Mouse (Mus musculus): ENCODE results near the gene Akap12.

Akap12 gene

DNA sequence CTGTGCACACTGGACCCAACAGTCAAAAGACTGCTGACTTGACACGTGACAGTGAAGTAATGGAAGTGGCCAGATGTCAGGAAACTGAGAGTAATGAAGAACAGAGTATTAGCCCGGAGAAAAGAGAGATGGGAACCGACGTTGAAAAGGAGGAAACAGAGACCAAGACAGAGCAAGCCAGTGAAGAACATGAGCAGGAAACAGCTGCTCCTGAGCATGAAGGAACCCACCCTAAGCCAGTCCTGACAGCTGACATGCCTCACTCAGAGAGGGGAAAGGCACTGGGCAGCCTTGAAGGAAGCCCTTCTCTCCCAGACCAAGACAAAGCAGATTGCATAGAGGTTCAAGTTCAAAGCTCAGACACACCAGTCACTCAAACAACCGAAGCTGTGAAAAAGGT, 90.5 kb downstream of the Akap12 start:
- no peak for DNase-seq (ENCODE audit: low spot score in 2 of 2)

DNA sequence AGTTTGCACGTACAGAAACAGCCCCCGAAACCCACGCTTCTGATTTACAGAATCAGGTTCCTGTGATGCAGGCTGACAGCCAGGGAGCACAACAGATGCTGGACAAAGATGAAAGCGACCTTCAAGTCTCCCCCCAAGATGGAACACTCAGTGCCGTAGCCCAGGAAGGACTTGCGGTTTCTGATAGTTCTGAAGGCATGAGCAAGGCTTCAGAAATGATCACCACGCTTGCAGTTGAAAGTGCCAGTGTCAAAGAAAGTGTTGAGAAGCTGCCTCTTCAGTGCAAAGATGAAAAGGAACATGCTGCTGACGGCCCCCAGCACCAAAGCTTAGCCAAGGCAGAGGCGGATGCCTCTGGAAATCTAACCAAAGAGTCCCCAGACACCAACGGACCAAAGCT, 91.3 kb downstream of the Akap12 start:
- no peak for DNase-seq (ENCODE audit: low spot score in 2 of 2)

DNA sequence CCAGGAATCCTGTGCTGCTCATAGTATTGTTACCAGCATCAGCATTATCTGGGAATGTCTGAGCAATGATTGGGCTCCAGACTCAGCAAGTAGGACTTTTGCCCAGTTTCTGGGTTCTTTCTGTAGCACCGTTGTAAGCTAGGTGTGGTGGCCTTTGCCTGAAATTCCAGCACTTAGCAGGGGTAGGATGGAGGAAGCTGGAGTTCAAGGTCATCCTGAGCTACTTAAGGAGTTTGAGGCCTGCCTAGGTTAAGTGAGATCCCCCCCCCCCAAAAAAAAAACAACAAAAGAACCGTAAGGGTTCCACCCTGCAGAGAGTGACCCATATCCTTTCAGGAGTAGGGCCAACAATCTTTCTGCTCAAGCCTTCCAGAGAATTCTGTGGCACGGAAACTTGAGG, 98.4 kb downstream of the Akap12 start:
- DNase-seq (ENCODE audit: low spot score in 2 of 2), result no peak

DNA sequence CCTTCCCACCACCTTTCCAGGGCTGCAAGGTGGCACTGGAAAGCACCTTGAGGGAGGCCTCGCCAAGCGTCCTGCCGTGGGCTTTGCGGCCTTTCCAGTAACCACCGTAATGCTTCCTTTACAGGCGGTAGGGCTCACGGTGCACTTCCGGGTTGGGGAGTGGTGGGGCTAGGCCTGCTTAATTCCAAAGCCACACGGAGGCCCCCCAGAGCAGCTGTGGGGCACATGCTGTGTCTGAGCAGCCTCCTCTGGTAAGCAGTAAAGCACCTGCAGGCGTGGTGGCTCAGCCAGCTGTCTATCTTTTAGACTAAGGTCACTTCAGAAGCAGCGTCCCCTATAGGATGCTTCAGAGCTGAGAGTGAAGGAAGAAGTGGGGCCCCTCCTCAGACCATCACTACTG, 103.9 kb downstream of the Akap12 start:
- no peak for DNase-seq (ENCODE audit: low spot score in 2 of 2)

DNA sequence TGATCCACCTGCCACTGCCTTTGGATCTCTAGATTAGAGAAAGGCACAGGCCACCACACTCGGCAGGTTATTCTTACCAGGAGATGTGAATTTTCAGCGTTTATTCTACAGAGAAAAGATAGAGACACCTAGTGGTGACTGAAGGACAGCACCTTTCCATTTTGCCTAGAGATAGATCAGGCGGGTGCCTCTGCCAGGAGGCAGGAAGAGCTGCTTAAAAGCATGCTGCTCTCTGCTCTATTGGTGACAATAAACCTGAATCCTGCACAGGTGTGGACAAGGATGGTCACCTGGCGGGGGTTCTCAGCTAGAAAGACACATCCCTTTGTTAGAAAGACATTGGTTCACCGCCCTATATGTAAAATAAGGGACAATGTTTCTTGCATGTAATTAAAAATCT, 105.8 kb downstream of the Akap12 start:
- DNase-seq (ENCODE audit: low spot score in 2 of 2), result no peak

DNA sequence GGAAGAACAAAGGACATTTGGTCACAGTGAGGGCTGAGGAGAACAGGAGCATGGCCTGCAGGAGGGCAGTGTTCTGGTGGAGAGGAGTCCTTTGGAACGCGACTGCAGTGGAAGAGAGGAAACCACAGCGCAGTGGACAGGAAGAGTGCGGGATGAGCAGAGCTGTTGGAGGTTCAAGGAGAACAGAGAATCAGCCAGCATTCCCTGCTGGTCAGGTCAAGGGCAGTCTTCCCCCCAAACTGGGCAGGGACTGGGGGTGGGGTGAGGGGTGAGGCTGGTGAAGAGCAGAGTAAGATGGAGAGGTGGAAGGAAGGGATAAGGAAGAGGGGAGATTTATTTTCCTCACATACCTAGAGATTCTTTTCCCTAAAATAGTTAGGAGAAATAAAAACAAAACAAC, 107.4 kb downstream of the Akap12 start:
- no peak for DNase-seq (ENCODE audit: low spot score in 2 of 2)

DNA sequence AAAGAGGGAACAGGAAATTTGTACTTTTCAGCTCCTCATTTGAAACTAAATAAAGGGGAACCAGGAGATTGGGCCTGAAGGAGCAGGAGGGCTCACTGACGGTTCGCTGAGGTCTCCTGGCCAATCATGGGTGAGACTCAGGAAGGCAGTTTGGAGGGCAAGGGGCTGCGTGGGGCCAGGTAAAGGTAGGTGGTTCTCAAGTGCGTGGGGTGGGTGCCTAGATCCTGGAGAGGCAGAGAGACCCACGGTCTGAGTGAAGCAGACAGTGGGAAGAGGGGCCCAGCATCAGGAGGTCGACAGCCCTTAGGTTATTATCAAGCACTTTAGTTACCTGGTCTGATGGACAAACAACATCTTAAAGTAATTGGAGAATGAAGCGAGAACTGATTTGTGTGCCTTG, 108.1 kb downstream of the Akap12 start:
- no peak for DNase-seq (ENCODE audit: low spot score in 2 of 2)

DNA sequence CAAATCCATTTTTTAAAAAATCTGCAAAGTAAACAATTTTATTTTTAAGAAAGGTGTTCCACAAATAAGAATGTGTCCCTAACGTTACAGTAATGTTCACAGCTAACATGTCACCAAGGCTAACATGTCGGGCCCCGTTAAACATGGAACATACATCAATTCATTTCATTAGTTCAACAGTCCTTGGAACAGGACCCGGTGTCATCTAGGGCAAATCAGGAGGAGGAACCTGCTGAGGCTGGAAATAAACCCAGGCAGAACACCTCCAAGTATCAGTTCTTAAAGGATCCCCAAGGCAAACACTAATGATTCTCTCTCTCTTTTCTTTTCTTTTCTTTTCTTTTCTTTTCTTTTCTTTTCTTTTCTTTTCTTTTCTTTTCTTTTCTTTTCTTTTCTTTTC, 108.6 kb downstream of the Akap12 start:
- DNase-seq (ENCODE audit: low spot score in 2 of 2), result no peak

DNA sequence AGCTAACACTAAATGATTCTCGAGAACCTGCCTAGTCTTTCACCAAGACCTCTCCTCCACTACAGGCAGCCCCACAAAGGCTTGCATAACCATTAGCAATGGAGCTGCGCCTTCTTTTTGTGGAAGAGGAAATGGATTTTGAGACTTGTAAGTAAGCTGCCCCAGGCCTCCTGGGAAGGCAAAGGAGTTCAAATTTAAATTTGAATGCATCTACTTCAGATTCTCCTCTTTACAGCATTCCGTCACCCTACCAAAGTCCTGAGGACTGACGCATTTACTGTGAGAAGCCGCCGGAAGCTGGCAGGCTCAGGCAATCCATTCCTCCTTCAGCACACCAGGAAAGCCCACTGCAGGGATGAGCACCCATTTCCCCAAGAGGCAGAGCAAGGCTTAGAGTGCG, 109.1 kb downstream of the Akap12 start:
- no peak for DNase-seq (ENCODE audit: low spot score in 2 of 2)

DNA sequence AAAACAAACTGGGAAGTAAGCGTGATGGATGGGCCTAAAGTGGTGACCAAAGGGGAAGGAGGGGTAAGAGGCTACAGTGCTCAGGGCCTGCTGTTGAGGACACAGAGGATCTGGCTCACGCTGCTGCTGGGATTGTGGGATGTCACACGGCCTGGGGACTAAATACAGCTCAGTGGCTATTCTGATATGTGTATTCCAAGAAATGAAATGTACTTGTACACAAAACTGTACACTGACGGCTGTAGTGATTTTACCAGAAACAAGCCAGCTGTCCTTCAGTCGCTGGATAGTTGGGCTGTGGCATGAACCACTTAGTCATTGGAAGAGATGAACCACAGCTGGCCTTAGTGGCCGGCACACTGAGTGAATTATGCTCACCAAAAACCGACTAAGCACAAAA, 110.3 kb downstream of the Akap12 start:
- DNase-seq (ENCODE audit: low spot score in 2 of 2), result no peak

DNA sequence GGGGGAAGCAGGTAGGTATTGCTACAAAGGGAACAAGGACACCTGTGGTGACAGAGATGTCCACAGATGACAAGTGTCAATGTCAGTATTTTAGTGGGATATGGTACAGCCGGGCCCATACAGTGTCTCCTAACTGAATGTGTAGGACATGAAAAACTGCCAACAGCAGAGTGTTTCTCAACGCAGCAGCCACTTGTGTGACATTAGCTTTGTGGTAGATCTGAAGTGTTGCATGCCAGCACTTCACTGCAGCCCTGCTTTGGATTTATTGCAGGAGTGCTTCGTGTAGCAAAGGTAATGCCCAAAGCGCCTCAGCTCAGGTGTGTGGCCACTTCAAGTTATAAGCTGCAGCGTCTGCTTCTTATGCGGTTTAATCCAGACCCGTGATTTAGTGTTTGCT, 110.8 kb downstream of the Akap12 start:
- DNase-seq (ENCODE audit: low spot score in 2 of 2), result no peak

DNA sequence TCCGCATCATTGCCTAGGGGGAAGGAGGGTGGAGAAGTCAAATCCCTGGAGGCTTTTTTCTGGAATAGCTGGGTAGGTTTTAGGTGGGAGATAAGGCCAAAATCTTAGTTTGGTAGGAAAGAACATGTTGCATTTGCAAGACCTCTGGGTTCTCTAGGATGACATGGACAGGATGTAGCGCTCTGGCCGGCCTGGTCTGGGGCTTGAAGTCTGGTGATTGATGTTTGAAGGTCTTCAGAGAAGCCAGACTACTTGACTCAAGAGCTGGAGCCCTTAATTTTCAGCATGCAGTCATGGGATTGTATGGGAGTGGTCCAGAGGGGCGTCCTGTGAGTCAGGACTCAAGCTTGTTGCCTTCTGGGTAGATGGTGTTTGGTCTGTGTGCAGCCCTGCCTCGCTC, 114.6 kb downstream of the Akap12 start:
- DNase-seq (ENCODE audit: low spot score in 2 of 2), result no peak

DNA sequence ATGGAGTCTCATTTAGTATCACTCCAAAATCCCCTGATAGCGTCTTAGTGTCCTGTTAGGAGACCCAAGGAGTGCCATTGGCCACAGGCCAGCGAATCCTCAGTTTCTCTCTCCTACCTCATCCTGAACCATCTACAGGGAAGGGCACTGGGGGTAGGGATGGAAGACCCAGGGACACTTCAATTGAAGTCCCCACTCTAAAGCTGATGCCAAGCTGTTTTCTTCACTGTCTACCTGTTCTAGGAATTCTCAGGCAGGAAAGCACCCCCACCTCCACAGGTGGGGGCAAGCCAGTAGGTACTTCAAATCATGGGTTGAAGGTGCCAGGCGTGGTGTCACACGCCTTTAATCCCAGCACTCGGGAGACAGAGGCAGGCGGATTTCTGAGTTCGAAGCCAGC, 118.1 kb downstream of the Akap12 start:
- no peak for DNase-seq (ENCODE audit: low spot score in 2 of 2)

DNA sequence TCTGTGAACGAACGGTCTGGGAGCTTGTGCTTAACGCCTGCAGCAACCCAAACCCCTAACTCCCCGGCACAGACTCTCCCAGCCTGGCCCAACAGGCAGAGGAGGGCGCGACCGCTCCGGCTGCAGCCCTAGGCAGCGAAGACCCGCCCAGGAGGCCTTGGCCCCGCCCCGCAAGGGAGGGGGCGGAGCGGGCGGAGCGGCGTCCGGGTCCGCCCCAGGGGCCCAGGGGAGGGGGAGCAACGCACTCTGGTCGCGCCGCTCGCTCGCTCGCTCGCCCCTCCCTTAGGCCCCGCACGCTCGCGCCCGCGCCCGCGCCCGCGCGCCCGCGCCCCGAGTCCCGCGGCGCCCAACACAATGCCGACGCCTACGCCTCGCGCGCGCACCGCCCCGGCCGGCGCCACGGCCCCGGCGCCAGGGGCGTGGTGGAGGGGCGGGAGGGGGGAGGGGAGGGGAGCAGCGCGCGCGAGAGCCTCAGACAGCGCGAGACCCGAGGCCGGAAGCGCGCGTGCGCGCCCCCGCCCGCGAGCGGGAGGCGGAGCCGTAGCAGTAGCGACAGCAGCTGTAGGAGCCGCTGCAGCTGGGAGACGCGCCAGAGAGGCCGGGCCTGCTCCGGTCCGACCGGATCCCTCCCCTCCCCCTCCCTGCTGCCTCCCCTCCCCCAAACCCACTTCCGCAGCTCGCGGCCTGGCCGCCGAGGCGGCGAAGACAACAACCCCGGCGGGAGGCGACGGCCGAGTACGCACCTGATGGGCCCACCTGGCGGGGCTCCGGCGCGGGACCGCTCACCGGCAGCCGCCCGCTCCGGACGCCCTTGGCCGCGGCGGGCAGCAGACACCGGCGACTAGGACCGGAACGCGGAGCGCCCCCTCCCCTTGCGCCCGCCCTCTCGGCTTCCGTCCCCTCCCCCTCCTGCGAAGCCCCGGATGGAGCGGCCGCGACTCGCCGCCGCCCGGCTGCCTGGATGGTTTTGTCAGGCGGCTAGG, 120.7 kb downstream of the Akap12 start:
- DNase-seq (ENCODE audit: low spot score in 2 of 2), result peak; percentile 95 to 96

DNA sequence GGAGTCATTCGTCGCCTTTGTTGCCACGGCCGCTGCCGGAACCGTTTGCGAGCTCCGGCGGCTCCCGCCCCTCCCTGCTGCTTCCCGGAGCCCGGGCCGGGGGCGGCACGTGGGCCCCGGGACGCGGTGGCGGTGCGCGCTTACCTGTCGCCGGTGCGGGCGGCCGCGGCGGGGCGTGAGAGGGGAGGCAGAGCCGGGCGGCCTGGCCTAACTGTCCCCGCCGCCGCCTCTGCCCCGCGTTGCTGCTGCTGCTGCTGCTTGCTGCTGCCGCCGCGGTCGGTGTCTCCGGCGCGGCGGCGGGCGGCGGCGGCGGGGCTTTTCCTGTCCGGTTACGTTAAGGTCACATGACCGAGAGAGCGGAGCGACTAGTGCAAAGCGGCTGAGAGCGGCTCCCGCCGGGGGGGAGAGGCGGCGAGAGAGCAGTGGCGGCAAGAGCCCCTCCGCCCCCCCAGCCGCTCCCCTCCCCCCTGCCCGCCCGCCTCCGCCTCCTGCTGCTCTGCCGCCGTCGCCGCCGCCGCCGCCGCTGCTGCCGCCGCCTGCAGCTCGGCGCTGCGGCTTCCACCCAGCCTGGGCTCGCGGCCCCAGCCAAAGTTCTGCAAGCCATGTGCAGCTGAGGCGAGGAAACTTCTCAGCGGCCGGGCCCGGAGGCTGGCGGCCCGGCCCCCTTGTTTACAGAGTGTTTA, 121.7 kb downstream of the Akap12 start, which contains the start of gene Zbtb2:
TSS of gene Zbtb2 (minus strand) at position 408 of the 683 bp plus-strand sequence.
- DNase-seq (ENCODE audit: low spot score in 2 of 2), result peak; percentile 66 to 68

DNA sequence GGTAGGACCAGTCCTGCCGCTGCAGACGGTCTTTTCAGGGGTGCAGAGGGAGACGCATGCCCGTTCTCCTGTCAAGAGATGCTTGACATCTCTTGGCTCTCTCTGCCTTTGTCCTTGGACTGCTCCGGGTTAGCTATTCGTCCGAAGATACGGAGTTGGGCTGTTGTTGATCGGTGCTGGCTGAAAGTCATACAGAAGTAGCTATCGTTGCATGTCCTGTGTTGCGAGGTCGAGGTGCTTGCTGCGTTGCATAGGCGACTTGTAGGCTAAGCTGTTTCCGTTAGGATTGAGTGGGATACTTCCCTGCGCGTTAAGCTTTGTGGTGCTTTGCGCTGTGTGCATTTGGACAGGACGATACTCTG, 122.2 kb downstream of the Akap12 start:
- no peak for DNase-seq (ENCODE audit: low spot score in 2 of 2)

DNA sequence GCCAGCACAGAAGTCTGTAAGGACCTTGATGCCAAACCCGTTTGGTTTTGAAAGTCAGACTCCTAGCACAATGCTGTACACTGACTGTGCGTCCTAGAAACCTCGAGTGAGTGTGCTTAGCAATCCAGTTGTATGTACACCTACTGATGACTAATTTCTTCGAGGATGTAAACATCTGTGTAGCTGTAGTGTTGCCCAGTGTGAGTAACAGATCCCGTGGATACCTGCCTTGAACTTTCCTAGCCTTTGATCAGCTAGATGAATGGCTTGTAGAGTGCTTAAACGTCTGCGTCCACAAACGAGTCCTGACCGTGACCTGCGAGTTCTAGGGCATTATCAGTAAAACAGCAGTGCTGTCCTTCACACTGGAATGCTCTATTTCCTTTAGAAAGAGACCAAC, 122.9 kb downstream of the Akap12 start:
- no peak for DNase-seq (ENCODE audit: low spot score in 2 of 2)

DNA sequence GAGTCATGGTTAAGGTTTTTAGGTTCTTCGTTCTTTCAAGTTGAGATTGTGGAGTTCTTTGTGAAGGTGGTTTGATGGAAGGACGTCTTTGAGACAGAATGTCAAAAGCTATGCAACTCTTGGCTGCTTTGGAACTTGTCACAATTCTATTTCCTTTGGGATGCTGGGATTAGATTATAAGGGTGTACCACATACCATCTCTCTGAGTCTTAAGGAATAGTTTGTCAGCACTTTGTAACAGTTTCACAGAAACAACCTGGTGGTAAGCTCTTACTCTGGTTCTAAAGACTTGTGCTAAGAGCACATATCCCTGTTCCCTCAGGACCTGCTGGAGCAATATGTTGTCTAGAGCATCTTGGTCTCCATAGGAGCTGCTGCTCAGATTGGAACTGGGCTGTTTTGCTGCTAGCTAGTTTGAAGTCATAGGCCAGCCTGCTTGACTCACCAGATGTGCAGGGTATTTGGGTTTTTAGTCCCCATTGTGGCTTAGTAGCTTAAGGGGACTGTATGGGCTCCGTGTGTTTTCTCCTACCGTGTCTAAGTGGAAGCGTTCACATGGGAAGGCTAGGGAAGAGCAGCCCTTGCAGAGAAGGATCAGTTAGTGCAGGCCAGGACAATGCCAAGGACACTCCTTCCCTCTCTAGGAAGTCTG, 123.4 kb downstream of the Akap12 start:
- DNase-seq (ENCODE audit: low spot score in 2 of 2), result no peak

DNA sequence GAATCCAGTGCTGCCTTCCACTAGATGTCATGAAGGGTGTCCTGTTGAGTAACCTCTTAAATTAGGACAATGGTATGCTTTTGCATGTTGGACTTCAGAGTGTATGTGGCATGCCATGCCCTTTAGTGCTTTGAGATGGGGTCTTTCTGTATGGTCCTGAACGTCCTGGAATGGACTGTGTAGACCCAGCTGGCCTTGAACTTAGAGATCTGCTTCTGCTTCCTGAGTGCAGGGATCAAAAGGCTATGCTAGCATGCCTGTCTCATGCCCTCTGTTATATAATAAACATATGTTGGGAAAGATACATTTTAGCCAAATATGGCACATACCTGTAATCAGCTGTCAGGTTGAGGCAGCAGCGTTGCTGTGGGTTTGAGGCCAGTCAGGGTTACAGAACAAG, 124.4 kb downstream of the Akap12 start:
- DNase-seq (ENCODE audit: low spot score in 2 of 2), result no peak

DNA sequence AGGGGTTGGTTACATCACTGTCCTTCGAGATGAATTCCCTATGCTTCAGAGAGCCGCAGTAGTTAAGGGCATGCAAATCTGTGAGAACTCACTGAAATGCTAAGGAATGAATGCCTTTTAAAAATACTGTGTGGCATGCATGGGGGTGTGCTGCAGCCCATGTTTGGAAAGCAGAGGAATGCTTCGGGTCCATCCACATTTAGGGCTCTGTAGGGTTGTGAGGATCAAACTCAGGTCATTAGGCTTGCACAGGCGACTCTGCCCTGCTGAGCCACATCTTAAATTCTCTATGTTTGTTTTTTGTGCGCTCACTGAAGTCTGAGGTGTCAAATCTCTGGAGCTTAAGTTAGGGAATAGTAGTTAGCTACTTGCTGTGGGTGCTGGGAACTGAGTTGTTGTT, 124.9 kb downstream of the Akap12 start:
- no peak for DNase-seq (ENCODE audit: low spot score in 2 of 2)

DNA sequence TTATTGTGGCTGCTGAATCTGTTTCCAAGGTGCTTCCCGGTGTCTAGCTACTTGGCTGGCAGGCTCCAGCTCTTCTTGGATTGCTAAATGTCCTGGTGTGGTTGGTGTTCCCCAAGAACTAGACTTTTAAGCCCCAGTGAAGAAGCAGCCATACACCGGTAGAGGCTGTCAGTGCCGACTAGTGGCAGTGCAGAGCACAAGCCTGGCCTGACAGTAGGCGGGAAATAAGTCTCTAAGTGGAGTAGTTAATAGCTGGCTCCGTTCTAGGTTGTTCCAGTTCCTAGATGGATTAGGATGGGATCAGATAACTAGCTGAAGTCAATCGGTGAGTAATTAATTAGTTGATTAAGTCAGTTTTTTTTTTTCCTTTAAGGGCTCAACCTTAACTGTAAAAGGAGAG, 125.7 kb downstream of the Akap12 start:
- peak; percentile 32 to 37 for DNase-seq (ENCODE audit: low spot score in 2 of 2)

DNA sequence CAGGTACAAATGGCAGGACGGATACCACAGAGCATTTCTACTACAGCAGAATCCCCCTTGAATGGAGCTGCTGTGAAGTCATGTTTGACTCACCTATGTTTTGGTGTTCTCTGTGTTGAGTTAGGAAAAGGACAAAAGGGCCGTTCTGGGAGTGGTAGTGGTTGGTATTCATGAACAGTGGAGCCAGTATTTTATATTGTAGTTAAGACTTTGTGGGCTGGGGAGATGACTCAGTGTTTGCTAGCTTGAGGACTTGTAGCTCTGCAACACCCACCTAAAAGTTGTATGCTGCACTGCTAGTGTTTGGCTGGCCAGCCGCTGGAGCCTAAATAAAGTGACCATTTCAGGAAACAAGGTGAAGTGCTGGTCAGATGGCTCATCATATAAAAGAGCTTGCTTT, 129.1 kb downstream of the Akap12 start:
- no peak for DNase-seq (ENCODE audit: low spot score in 2 of 2)

DNA sequence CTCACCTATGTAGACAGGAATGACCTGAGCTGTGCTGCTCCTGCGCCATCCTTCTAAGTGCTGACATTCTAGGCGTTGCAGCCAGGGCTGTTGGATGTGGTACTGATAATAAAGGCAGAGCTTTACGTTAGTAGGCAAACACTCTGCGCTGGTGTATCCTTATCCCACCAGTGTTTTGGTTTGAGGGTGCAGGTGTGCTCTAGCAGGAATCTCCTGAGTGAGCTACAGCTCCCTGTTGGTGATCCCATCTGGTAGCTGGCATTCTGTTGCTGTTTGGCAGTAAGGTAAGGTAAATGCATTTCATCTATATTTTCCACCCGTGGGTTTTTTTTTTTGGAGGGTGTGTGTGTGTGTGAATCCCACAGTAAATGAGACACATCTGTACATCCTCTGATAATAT, 131.9 kb downstream of the Akap12 start:
- DNase-seq (ENCODE audit: low spot score in 2 of 2), result no peak
